Mouse (Mus musculus) CH12.LX (cell line): ENCODE measurements around the gene Pkmyt1. TPM values are rescaled to one million over a fixed set of nuclear protein-coding genes. Genes with fewer than 3 reads are reported as not detected.

Experiments
- DNase-seq: peaks from one replicate; pipeline ENCODE4 v3.0.0-alpha.2; 2013; ENCODE audit errors: extremely low read depth
- H3K27ac ChIP-seq: 2 replicates; pipeline ENCODE4 v1.5.1; 2012; ENCODE audit warnings: low read depth, mild to moderate bottlenecking, control low read depth, moderate library complexity; ENCODE audit not compliant: insufficient read depth
- H3K27me3 ChIP-seq: replicated peaks from 2 replicates; pipeline ENCODE3; 2012; ENCODE audit warnings: inconsistent platforms
- H3K36me3 ChIP-seq, 2 experiments: replicated peaks in 1 of 2; 2 replicates each; pipeline versions ENCODE3 to v1.6.1; 2012; ENCODE audit warnings: inconsistent platforms in 1 of 2, low read length in 1 of 2, mild to moderate bottlenecking in 1 of 2, mixed read lengths in 1 of 2, moderate library complexity in 1 of 2; ENCODE audit not compliant: control insufficient read depth in 1 of 2, insufficient read depth in 1 of 2
- H3K4me1 ChIP-seq, 2 experiments: 2 replicates each; pipeline ENCODE4 v1.6.1; 2012; ENCODE audit warnings: inconsistent platforms in 1 of 2, moderate library complexity in 1 of 2; ENCODE audit not compliant: insufficient read depth in 2 of 2, control insufficient read depth in 1 of 2
- H3K4me2 ChIP-seq: 2 replicates; pipeline ENCODE4 v1.6.1; 2012; ENCODE audit warnings: low read depth, mild to moderate bottlenecking, control low read depth; ENCODE audit not compliant: poor library complexity, insufficient read depth, severe bottlenecking
- H3K4me3 ChIP-seq, 3 experiments: fragments of 150-350 bp in 1 of 3; sonication (generic) in 1 of 3; replicated peaks in 1 of 3; 2 replicates each; pipeline versions ENCODE3 to v1.5.1; 2011 to 2012; ENCODE audit warnings: low read depth in 2 of 3, low read length in 2 of 3, mild to moderate bottlenecking in 2 of 3, moderate library complexity in 2 of 3, control low read depth in 1 of 3, improper control_type of control experiment in 1 of 3, inconsistent platforms in 1 of 3, mixed read lengths in 1 of 3; ENCODE audit not compliant: poor library complexity in 1 of 3
- H3K79me2 ChIP-seq: replicated peaks from 2 replicates; pipeline ENCODE4 v1.6.1; 2012; ENCODE audit warnings: mild to moderate bottlenecking, moderate library complexity; ENCODE audit not compliant: control insufficient read depth, poor library complexity, insufficient read depth, severe bottlenecking; ENCODE audit errors: extremely low read depth
- H3K9ac ChIP-seq: 2 replicates; pipeline ENCODE4 v1.6.1; 2012; ENCODE audit warnings: low read depth, mild to moderate bottlenecking, control low read depth, moderate library complexity; ENCODE audit not compliant: insufficient read depth
- H3K9me3 ChIP-seq: replicated peaks from 2 replicates; pipeline ENCODE3; 2012; ENCODE audit warnings: low read length, inconsistent platforms, mixed read lengths
- CHD1 ChIP-seq: IDR thresholded peaks from 2 replicates; pipeline ENCODE4 v1.6.1; 2012; ENCODE audit warnings: low read depth, low read length, improper control_type of control experiment, inconsistent platforms
- CHD2 ChIP-seq: IDR thresholded peaks from 2 replicates; pipeline ENCODE4 v1.6.1; 2011; ENCODE audit warnings: low read length, improper control_type of control experiment
- CTCF ChIP-seq, 2 experiments: IDR thresholded peaks in 1 of 2; conservative IDR thresholded peaks in 1 of 2; 2 replicates each; pipeline ENCODE4 v1.5.1; 2011 to 2012; ENCODE audit warnings: low read depth in 2 of 2, low read length in 2 of 2, improper control_type of control experiment in 1 of 2, inconsistent platforms in 1 of 2, mild to moderate bottlenecking in 1 of 2, moderate library complexity in 1 of 2
- EP300 ChIP-seq: IDR thresholded peaks from 2 replicates; pipeline ENCODE4 v1.6.1; 2011; ENCODE audit warnings: low read length, improper control_type of control experiment
- JUN ChIP-seq: IDR thresholded peaks from 2 replicates; pipeline ENCODE4 v1.6.1; 2011; ENCODE audit warnings: low read depth, mild to moderate bottlenecking, low read length, improper control_type of control experiment, moderate library complexity; ENCODE audit not compliant: insufficient read depth
- MAZ ChIP-seq: IDR thresholded peaks from 2 replicates; pipeline ENCODE4 v1.6.1; 2012; ENCODE audit warnings: low read depth, mild to moderate bottlenecking, inconsistent platforms, low read length, improper control_type of control experiment, moderate library complexity
- MYC ChIP-seq: IDR thresholded peaks from 2 replicates; pipeline ENCODE4 v1.6.1; 2011; ENCODE audit warnings: low read depth, mild to moderate bottlenecking, improper control_type of control experiment, low read length
- PAX5 ChIP-seq: IDR thresholded peaks from 2 replicates; pipeline ENCODE4 v1.6.1; 2012; ENCODE audit warnings: low read length, inconsistent platforms, mixed read lengths
- RAD21 ChIP-seq: IDR thresholded peaks from 2 replicates; pipeline ENCODE4 v1.6.1; 2011; ENCODE audit warnings: low read depth, mild to moderate bottlenecking, low read length, improper control_type of control experiment, moderate library complexity
- TCF12 ChIP-seq: IDR thresholded peaks from 2 replicates; pipeline ENCODE4 v1.6.1; 2014; ENCODE audit warnings: low read depth, mild to moderate bottlenecking, inconsistent platforms, low read length, improper control_type of control experiment
- USF1 ChIP-seq: IDR thresholded peaks from 2 replicates; pipeline ENCODE4 v1.6.1; 2014; ENCODE audit warnings: low read depth, mild to moderate bottlenecking, inconsistent platforms, low read length, improper control_type of control experiment
- USF2 ChIP-seq: conservative IDR thresholded peaks from 2 replicates; pipeline ENCODE4 v1.6.1; 2011; ENCODE audit warnings: low read depth, low read length, improper control_type of control experiment
- dilution Hi-C: fragments of 300-500 bp; cut with MboI; formaldehyde crosslinking; loops from 2 replicates; pipeline ENCODE4 v1.14.3; 2020; ENCODE audit warnings: low sequenced_read_pairs; ENCODE audit not compliant: extremely low pct_unique_long_range_greater_than_20kb, extremely low pct_ligation_motif_present
- in situ Hi-C: fragments of 300-500 bp; cut with MboI; formaldehyde crosslinking; loops from 3 replicates; pipeline ENCODE4 v1.14.3; 2019; ENCODE audit warnings: low sequenced_read_pairs, low pct_ligation_motif_present, low pct_unique_long_range_greater_than_20kb, mixed read lengths
- polyA plus RNA-seq: library from polyadenylated mRNA; unstranded; fragments of >175 nt; gene quantifications from 2 replicates; pipeline ENCODE4 v1.2.1, GENCODE M21; 2012; ENCODE audit warnings: low read depth; ENCODE audit not compliant: insufficient read length
- total RNA-seq, 2 experiments: library from RNA; depleted of rRNA; stranded (reverse); fragments of 300-350 nt in 1 of 2; fragments of >200 nt in 1 of 2; gene quantifications; 2 replicates each; pipeline ENCODE4 v1.2.3; 2012 to 2014

Pkmyt1 gene
- total and polyA plus RNA-seq, 3 experiments: 12.6 to 37.0 (median 25.4) TPM

- Histone ChIP-seq H3K27me3 (peaks cover 52% of the 10 kb centered on the region), H3K9ac (0 out of 2 replicates have a peak within 1 kb of the TSS, but pooled peaks have one; percentile 23)
- dilution Hi-C loops: no loop called here
These were observed 19.4 kb downstream of the Pkmyt1 start, which contains the start of gene Kremen2 for GRCm38 (mm10) chr17:23745301-23746251. Kremen2 (minus strand) TSS chr17:23745833.

DNA sequence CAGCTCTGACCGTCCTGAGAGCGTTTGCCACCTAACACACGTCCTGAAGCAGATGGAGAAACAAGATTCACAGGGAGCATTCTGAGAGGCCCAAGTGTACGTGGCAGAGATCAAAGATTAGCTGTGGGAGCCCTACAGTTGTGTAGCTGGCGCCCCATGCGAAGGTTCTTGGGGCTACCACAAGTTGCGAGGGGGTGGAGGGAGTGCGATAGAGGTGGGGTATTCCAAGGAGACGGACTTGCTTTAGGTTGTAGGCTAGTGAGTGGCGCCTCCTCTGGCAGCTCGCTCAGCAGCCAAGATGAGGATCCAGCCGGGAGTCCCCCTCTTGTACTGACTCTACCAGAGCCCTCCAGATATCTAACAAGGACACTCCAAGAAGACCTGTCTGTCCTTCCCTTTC lies 20.2 kb downstream of the Pkmyt1 start:
- H3K4me1 ChIP-seq: peaks cover 32 to 55% of the 10 kb centered on the region in 2 experiments
- peaks cover 47% of the 10 kb centered on the region for H3K27me3 ChIP-seq
- no peaks in the 10 kb centered on the region for H3K9me3 ChIP-seq
- H3K9ac ChIP-seq: 0 out of 2 replicates have a peak overlapping the region, but pooled peaks have one; percentile 23
- peak overlapping the region in 1 of 3 experiments; percentile 2 for H3K4me3 ChIP-seq
- dilution Hi-C loops (no loop called here), in situ Hi-C loops (no loop called here)
- H3K79me2 ChIP-seq: no peaks in the 10 kb centered on the region
- H3K36me3 ChIP-seq: peaks cover 2 to 9% of the 10 kb centered on the region in 2 experiments
- no peak for TF ChIP-seq PAX5
- TF ChIP-seq CHD1: no peak
- TF ChIP-seq RAD21: peak; percentile 14
- no peak for TF ChIP-seq TCF12
- TF ChIP-seq MAZ: no peak; the same call in 1 of the 2 replicates
- TF ChIP-seq USF2: no peak
- TF ChIP-seq CTCF (conservative IDR thresholded peaks at IDR 0.05 in 1 of 2, IDR thresholded peaks at IDR 0.05 in 1 of 2; ENCODE audit: low read depth in 2 of 2, low read length in 2 of 2): peak in 1 of 2 experiments; percentile 56; a peak in 2 of 4 replicates
- TF ChIP-seq JUN: no peak
- no peak for TF ChIP-seq USF1
- no peak for DNase-seq
- H3K4me2 ChIP-seq: peak overlapping the region; percentile 17; the same call in 1 of the 2 replicates
- no peak overlapping the region for H3K27ac ChIP-seq

More at GRCm38 (mm10) chr17:23745301-23746251, 19.4 kb downstream of the Pkmyt1 start, which contains the start of gene Kremen2:
- in situ Hi-C loops: no loop called here
- Histone ChIP-seq H3K27ac (no peak within 1 kb of the TSS), H3K36me3 (peaks cover 0 to 4% of the 10 kb centered on the region in 2 experiments), H3K9me3 (no peaks in the 10 kb centered on the region), H3K4me2 (peak within 1 kb of the TSS; percentile 17; the same call in 1 of the 2 replicates), H3K79me2 (no peaks in the 10 kb centered on the region), H3K4me1 (peaks cover 35 to 59% of the 10 kb centered on the region in 2 experiments), H3K4me3 (peak within 1 kb of the TSS in 1 of 3 experiments; percentile 2)
- no peak for DNase-seq
- TF ChIP-seq CHD2: peak; percentile 53; the same call in 1 of the 2 replicates
- TF ChIP-seq MYC: no peak

DNA sequence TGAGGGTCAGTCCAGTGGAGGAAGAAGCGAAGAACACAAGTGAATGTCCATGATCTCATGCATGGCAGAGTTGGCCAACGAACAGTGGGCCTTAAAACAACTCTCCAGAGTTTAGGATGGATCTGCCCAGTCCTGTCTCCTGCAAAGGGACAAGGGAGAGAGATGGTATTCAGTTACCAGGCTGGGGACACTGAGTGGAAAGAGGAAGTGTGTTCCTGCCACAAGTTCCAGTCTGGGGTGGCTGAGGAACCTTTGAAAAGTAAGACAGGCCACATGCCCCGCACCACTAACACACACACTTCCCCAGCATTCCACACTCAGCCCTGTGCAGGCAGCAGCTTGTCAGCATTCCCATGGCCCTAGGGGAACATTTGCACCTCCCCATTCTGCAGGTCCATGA lies 20.6 kb downstream of the Pkmyt1 start:
- in situ Hi-C loops: no loop called here
- Histone ChIP-seq H3K4me2 (peak overlapping the region; percentile 17; the same call in 1 of the 2 replicates), H3K27me3 (peaks cover 43% of the 10 kb centered on the region), H3K9me3 (no peaks in the 10 kb centered on the region), H3K27ac (no peak overlapping the region), H3K4me1 (peaks cover 32 to 55% of the 10 kb centered on the region in 2 experiments), H3K4me3 (no peak overlapping the region), H3K36me3 (peaks cover 6 to 13% of the 10 kb centered on the region in 2 experiments)
- DNase-seq: no peak
- dilution Hi-C loops: no loop called here
- TF ChIP-seq CHD1: no peak
- peak; percentile 71 for TF ChIP-seq EP300
- TF ChIP-seq, all 38 proteins: peak for 1
- no peak overlapping the region for H3K9ac ChIP-seq
- no peaks in the 10 kb centered on the region for H3K79me2 ChIP-seq
